Mouse (Mus musculus): ENCODE measurements around the gene Tert.

Tert gene

GRCm38 (mm10) chr13:73660163-73660695 is 33.5 kb downstream of the Tert start:
- in situ Hi-C loops (cut with MboI; ENCODE audit: low sequenced_read_pairs), result no loop called here

GRCm38 (mm10) chr13:73675161-73675560 is 48.5 kb downstream of the Tert start:
- in situ Hi-C loops (cut with MboI; ENCODE audit: low sequenced_read_pairs), result no loop called here

GRCm38 (mm10) chr13:73677853-73678252 is 51.1 kb downstream of the Tert start, which contains the start of gene Slc6a18:
Slc6a18 (minus strand) TSS chr13:73678023.
- in situ Hi-C loops (cut with MboI; ENCODE audit: low sequenced_read_pairs), result no loop called here

GRCm38 (mm10) chr13:73679311-73679710 is 52.6 kb downstream of the Tert start:
- in situ Hi-C loops (cut with MboI; ENCODE audit: low sequenced_read_pairs), result no loop called here

GRCm38 (mm10) chr13:73680394-73680793 is 53.7 kb downstream of the Tert start:
- in situ Hi-C loops (cut with MboI; ENCODE audit: low sequenced_read_pairs), result no loop called here

GRCm38 (mm10) chr13:73682226-73682625 is 55.5 kb downstream of the Tert start:
- in situ Hi-C loops (cut with MboI; ENCODE audit: low sequenced_read_pairs), result no loop called here

- in situ Hi-C loops (cut with MboI; ENCODE audit: low sequenced_read_pairs), result no loop called here
These were observed 57.0 kb downstream of the Tert start for GRCm38 (mm10) chr13:73683682-73684081.

GRCm38 (mm10) chr13:73684412-73684811 is 57.7 kb downstream of the Tert start:
- in situ Hi-C loops (cut with MboI; ENCODE audit: low sequenced_read_pairs), result no loop called here

GRCm38 (mm10) chr13:73685502-73685901 is 58.8 kb downstream of the Tert start:
- in situ Hi-C loops (cut with MboI; ENCODE audit: low sequenced_read_pairs), result no loop called here

- in situ Hi-C loops (cut with MboI; ENCODE audit: low sequenced_read_pairs), result no loop called here
These were observed 60.9 kb downstream of the Tert start for GRCm38 (mm10) chr13:73687601-73688000.

GRCm38 (mm10) chr13:73688934-73689333 is 62.2 kb downstream of the Tert start:
- in situ Hi-C loops (cut with MboI; ENCODE audit: low sequenced_read_pairs), result no loop called here

GRCm38 (mm10) chr13:73692249-73692868 is 65.6 kb downstream of the Tert start:
- in situ Hi-C loops (cut with MboI; ENCODE audit: low sequenced_read_pairs), result loop anchor here (10.0 kb wide), 1 partner anchor 48 kb away; no protein-coding TSS in a partner anchor

- in situ Hi-C loops (cut with MboI; ENCODE audit: low sequenced_read_pairs), result loop anchor here (10.0 kb wide), 1 partner anchor 49 kb away; no protein-coding TSS in a partner anchor
These were observed 66.6 kb downstream of the Tert start for GRCm38 (mm10) chr13:73693333-73693732.

GRCm38 (mm10) chr13:73694972-73695371 is 68.3 kb downstream of the Tert start:
- in situ Hi-C loops (cut with MboI; ENCODE audit: low sequenced_read_pairs), result loop anchor here (10.0 kb wide), 1 partner anchor 50 kb away; no protein-coding TSS in a partner anchor

- in situ Hi-C loops (cut with MboI; ENCODE audit: low sequenced_read_pairs), result loop anchor here (10.0 kb wide), 1 partner anchor 52 kb away; no protein-coding TSS in a partner anchor
These were observed 69.8 kb downstream of the Tert start for GRCm38 (mm10) chr13:73696529-73696928.
